Mouse (Mus musculus) cerebral cortex, adult 2 months (tissue): Measurements from ENCODE around the gene Atp1b1.

Source experiments
- WGBS: fragments of 180-500 bp; shearing (Covaris S2); methylation state at CpG from one replicate; pipeline ENCODE4 v1.1.7; 2018; 5-methylcytosine and 5-hydroxymethylcytosine counted together

Atp1b1 gene

GRCm38 (mm10) chr1:164458245-164458613, at the start of gene Atp1b1:
Atp1b1 (minus strand) TSS chr1:164458355.
- under 1% methylated on average over 35 of the region's 35 CpGs for WGBS

- WGBS: 62% methylated on average over 3 of the region's 3 CpGs
These were observed 46.9 kb upstream of the Atp1b1 start for GRCm38 (mm10) chr1:164505096-164505495.

- WGBS: 70% methylated on average over 8 of the region's 8 CpGs
These were observed 45.1 kb upstream of the Atp1b1 start for GRCm38 (mm10) chr1:164503140-164503730.

- 39% methylated on average over 7 of the region's 7 CpGs for WGBS
These were observed 44.1 kb upstream of the Atp1b1 start for GRCm38 (mm10) chr1:164502231-164502630.

- 70% methylated on average over 8 of the region's 8 CpGs for WGBS
These were observed 36.8 kb upstream of the Atp1b1 start for GRCm38 (mm10) chr1:164494741-164495512.

GRCm38 (mm10) chr1:164494215-164494614, 36.1 kb upstream of the Atp1b1 start:
- WGBS: 70% methylated on average over 4 of the region's 4 CpGs

- WGBS: 56% methylated on average over 8 of the region's 8 CpGs
These were observed 35.0 kb upstream of the Atp1b1 start for GRCm38 (mm10) chr1:164493042-164493705.

- WGBS: 90% methylated on average over 3 of the region's 3 CpGs
These were observed 34.3 kb upstream of the Atp1b1 start for GRCm38 (mm10) chr1:164492476-164492875.

- WGBS: 90% methylated on average over 3 of the region's 3 CpGs
These were observed 31.9 kb upstream of the Atp1b1 start for GRCm38 (mm10) chr1:164489961-164490594.

GRCm38 (mm10) chr1:164482833-164483232, 24.7 kb upstream of the Atp1b1 start:
- WGBS: 84% methylated on average over 3 of the region's 3 CpGs

GRCm38 (mm10) chr1:164481645-164482354, 23.6 kb upstream of the Atp1b1 start:
- WGBS: 75% methylated on average over 9 of the region's 9 CpGs

- 89% methylated on average over 5 of the region's 5 CpGs for WGBS
These were observed 22.8 kb upstream of the Atp1b1 start for GRCm38 (mm10) chr1:164480755-164481644.

- WGBS: 39% methylated on average over 4 of the region's 4 CpGs
These were observed 17.7 kb upstream of the Atp1b1 start for GRCm38 (mm10) chr1:164475895-164476294.

GRCm38 (mm10) chr1:164474778-164475511, 16.8 kb upstream of the Atp1b1 start:
- 43% methylated on average over 7 of the region's 7 CpGs for WGBS

GRCm38 (mm10) chr1:164474310-164474709, 16.2 kb upstream of the Atp1b1 start:
- WGBS: 54% methylated on average over 6 of the region's 6 CpGs

- WGBS: 91% methylated on average over 7 of the region's 7 CpGs
These were observed 15.2 kb upstream of the Atp1b1 start for GRCm38 (mm10) chr1:164473398-164473797.

GRCm38 (mm10) chr1:164471632-164472031, 13.5 kb upstream of the Atp1b1 start:
- whole genome bisulfite sequencing: 93% methylated on average over 5 of the region's 5 CpGs

- WGBS: 65% methylated on average over 6 of the region's 6 CpGs
These were observed 12.8 kb upstream of the Atp1b1 start for GRCm38 (mm10) chr1:164470985-164471384.

GRCm38 (mm10) chr1:164468329-164468728, 10.2 kb upstream of the Atp1b1 start:
- 92% methylated on average over 8 of the region's 8 CpGs for WGBS

GRCm38 (mm10) chr1:164467406-164467805, 9.3 kb upstream of the Atp1b1 start:
- WGBS: 95% methylated on average over 10 of the region's 10 CpGs
